Mouse (Mus musculus): Measurements from ENCODE around the gene Gm20390.
"Not testable (repeated sequence)": the region's sequence is repeated elsewhere in the genome, so short reads cannot be mapped to it uniquely, and the experiment has no call there.

Gm20390 gene

GRCm38 (mm10) chr11:93963013-93963412 lies 5.1 kb downstream of the Gm20390 start:
- DNase-seq, result no peak

- no peak for DNase-seq
Observed at GRCm38 (mm10) chr11:93961482-93961881, 6.6 kb downstream of the Gm20390 start.

GRCm38 (mm10) chr11:93957746-93958145 lies 10.3 kb downstream of the Gm20390 start:
- no peak for DNase-seq

- DNase-seq, result no peak
Observed at GRCm38 (mm10) chr11:93957031-93957555, 11.0 kb downstream of the Gm20390 start.

- no peak for DNase-seq
Observed at GRCm38 (mm10) chr11:93956159-93956558, 11.9 kb downstream of the Gm20390 start, which contains the start of gene Nme2. Nme2 (minus strand) TSS chr11:93956259.

GRCm38 (mm10) chr11:93955256-93956150 lies 12.6 kb downstream of the Gm20390 start:
- DNase-seq, result peak; percentile 76

- DNase-seq, result no peak
Observed at GRCm38 (mm10) chr11:93954738-93955255, 13.3 kb downstream of the Gm20390 start.

GRCm38 (mm10) chr11:93952376-93952775 lies 15.7 kb downstream of the Gm20390 start:
- DNase-seq, result no peak

- DNase-seq, result no peak
Observed at GRCm38 (mm10) chr11:93950045-93950444, 18.0 kb downstream of the Gm20390 start.

- no peak for DNase-seq
Observed at GRCm38 (mm10) chr11:93948887-93949567, 19.1 kb downstream of the Gm20390 start.

GRCm38 (mm10) chr11:93944986-93945385 lies 23.1 kb downstream of the Gm20390 start:
- no peak for DNase-seq

- no peak for DNase-seq
Observed at GRCm38 (mm10) chr11:93940906-93941305, 27.2 kb downstream of the Gm20390 start.

- DNase-seq, result no peak
Observed at GRCm38 (mm10) chr11:93929106-93929505, 39.0 kb downstream of the Gm20390 start.

- DNase-seq, result not testable (repeated sequence)
Observed at GRCm38 (mm10) chr11:93915019-93915418, 53.1 kb downstream of the Gm20390 start.

GRCm38 (mm10) chr11:93911603-93912002 lies 56.5 kb downstream of the Gm20390 start:
- DNase-seq, result no peak

- no peak for DNase-seq
Observed at GRCm38 (mm10) chr11:93908829-93909228, 59.3 kb downstream of the Gm20390 start.

GRCm38 (mm10) chr11:93907839-93908238 lies 60.3 kb downstream of the Gm20390 start:
- DNase-seq, result no peak

GRCm38 (mm10) chr11:93906834-93907233 lies 61.3 kb downstream of the Gm20390 start:
- DNase-seq, result no peak
